Mouse (Mus musculus) midbrain, embryonic 15.5 days (tissue): ENCODE data around the gene Gm42906. TPM values are rescaled to one million over a fixed set of nuclear protein-coding genes. Genes with fewer than 3 reads are reported as not detected.

Source experiments
- ATAC-seq: fragments of 200-750 bp; cut with Nextera tagmentation; replicated peaks from 2 replicates; pipeline ENCODE4 v1.8.0; 2017; ENCODE audit warnings: moderate TSS enrichment
- H3K27ac ChIP-seq: fragments of 300-500 bp; sonication (generic); 2 replicates; pipeline ENCODE4 v1.5.1; 2015; ENCODE audit warnings: mild to moderate bottlenecking, inconsistent platforms
- H3K27me3 ChIP-seq: fragments of 300-500 bp; sonication (generic); replicated peaks from 2 replicates; pipeline ENCODE4 v1.6.1; 2015; ENCODE audit warnings: inconsistent platforms
- H3K36me3 ChIP-seq: fragments of 300-500 bp; sonication (generic); replicated peaks from 2 replicates; pipeline ENCODE4 v1.6.1; 2015; ENCODE audit warnings: inconsistent platforms
- H3K4me1 ChIP-seq: fragments of 300-500 bp; sonication (generic); 2 replicates; pipeline ENCODE4 v1.6.1; 2015; ENCODE audit warnings: inconsistent platforms
- H3K4me2 ChIP-seq: fragments of 300-500 bp; sonication (generic); 2 replicates; pipeline ENCODE4 v1.6.1; 2015; ENCODE audit warnings: inconsistent platforms, mild to moderate bottlenecking, moderate library complexity
- H3K4me3 ChIP-seq: fragments of 300-500 bp; sonication (generic); 2 replicates; pipeline ENCODE4 v1.5.1; 2015; ENCODE audit warnings: mild to moderate bottlenecking, inconsistent platforms
- H3K9ac ChIP-seq: fragments of 300-500 bp; sonication (generic); 2 replicates; pipeline ENCODE4 v1.6.1; 2015; ENCODE audit warnings: mild to moderate bottlenecking, inconsistent platforms
- H3K9me3 ChIP-seq: fragments of 300-500 bp; sonication (generic); 2 replicates; pipeline ENCODE4 v1.6.1; 2016; ENCODE audit warnings: inconsistent platforms
- WGBS: fragments of 180-500 bp; shearing (Covaris S2); methylation state at CpG from one replicate; pipeline ENCODE4 v1.1.7; 2015; ENCODE audit warnings: mixed read lengths; 5-methylcytosine and 5-hydroxymethylcytosine counted together
- polyA plus RNA-seq: library from polyadenylated mRNA; unstranded; fragments of >200 nt; fragmentation: Nextera tagmentation; extraction: Ambion mirVana; gene quantifications from 2 replicates; pipeline ENCODE4 v1.2.1, GENCODE M21; 2015

Gene Gm42906
- polyA plus RNA-seq, result not detected in 2 replicates

DNA sequence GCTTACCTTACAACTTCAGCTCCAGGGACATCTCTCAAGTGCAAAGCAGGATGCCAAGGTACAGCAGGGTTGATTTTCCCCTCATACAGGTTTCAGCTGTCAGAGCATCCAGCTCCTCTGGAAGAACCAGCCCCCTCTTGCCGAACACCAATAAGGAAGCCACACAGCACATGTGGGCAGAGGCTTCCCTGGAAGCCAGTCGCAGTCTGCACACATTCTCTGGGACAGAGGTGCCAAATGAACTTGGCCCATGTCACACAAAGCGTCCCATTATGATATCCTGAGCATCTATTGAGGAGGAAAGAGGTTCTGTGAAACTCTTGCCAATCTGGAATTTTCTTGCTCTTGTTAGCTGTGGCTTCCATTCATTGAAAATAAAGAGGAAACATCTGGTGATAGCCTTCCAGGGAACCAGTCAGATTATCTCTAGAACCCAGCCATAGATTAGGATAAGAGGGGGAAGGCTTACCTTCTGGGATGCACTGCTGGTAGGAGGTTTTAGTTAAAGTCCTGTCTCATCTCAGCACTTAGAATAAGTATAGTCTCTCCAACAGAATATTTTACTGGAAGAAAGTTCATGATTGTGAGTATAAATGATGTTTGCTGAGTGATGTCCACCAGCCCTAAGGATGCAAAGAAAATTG, at the start of gene Gm42906:
TSS of gene Gm42906 (minus strand) at position 51 of the 644 bp plus-strand sequence.
- Histone ChIP-seq H3K4me3 (no peak within 1 kb of the TSS), H3K4me1 (no peaks in the 10 kb centered on the region), H3K9ac (no peak within 1 kb of the TSS), H3K27me3 (no peaks in the 10 kb centered on the region), H3K36me3 (no peaks in the 10 kb centered on the region), H3K27ac (no peak within 1 kb of the TSS), H3K4me2 (no peak within 1 kb of the TSS), H3K9me3 (no peaks in the 10 kb centered on the region)
- WGBS, result 71% methylated on average over 3 of the region's 3 CpGs
- no peak for ATAC-seq

- no peaks in the 10 kb centered on the region for H3K4me1 ChIP-seq
- no peaks in the 10 kb centered on the region for H3K36me3 ChIP-seq
- no peak overlapping the region for H3K4me3 ChIP-seq
- H3K9me3 ChIP-seq, result no peaks in the 10 kb centered on the region
- H3K4me2 ChIP-seq, result no peak overlapping the region
- no peak overlapping the region for H3K9ac ChIP-seq
- no peaks in the 10 kb centered on the region for H3K27me3 ChIP-seq
- no peak for ATAC-seq
- no peak overlapping the region for H3K27ac ChIP-seq
Observed at GRCm38 (mm10) chr5:151445695-151446094, 17.7 kb upstream of the Gm42906 start.

DNA sequence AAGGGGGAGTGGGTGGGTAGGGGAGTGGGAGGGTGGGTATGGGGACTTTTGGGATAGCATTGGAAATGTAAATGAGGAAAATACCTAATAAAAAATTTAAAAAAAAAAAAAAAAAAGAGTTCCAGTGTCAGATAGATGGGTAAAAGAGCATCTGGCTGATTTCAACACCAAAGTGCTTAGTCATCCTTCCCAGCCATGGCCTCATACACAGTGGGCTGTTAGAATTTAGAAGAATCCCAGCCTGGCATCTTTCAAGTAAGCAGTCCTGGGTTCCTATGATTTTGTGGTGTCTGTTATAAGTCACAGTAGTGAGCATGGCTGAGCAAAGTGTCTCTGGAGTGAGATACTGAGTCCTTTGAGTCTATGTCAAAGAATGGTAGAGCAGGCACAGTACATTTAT, 7.1 kb upstream of the Gm42906 start:
- Histone ChIP-seq H3K36me3 (no peaks in the 10 kb centered on the region), H3K27ac (no peak overlapping the region), H3K4me2 (no peak overlapping the region), H3K4me1 (no peaks in the 10 kb centered on the region), H3K4me3 (no peak overlapping the region), H3K9me3 (no peaks in the 10 kb centered on the region), H3K27me3 (no peaks in the 10 kb centered on the region), H3K9ac (no peak overlapping the region)
- no peak for ATAC-seq

DNA sequence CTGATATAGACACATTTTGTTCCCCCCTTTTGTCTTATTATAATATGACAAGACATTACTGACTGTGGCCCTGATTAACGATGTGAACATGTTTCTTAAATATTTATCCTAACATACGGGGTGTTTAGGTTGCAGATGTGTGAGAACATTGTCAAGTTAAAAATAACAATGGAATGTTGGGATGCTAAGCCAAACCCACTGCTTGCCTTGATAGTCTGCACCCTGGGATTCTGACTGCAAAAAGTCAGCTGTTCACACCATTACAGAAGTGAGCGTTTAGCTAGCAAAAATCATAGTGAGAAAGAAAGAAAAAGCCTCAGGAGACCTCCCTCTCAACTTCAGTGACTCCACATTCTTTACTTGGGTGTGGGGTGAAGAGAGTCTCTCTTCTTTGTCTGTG, 1.5 kb downstream of the Gm42906 start:
- Histone ChIP-seq H3K9me3 (no peaks in the 10 kb centered on the region), H3K36me3 (no peaks in the 10 kb centered on the region), H3K4me1 (no peaks in the 10 kb centered on the region), H3K27me3 (no peaks in the 10 kb centered on the region), H3K9ac (no peak overlapping the region), H3K4me2 (no peak overlapping the region), H3K27ac (no peak overlapping the region), H3K4me3 (no peak overlapping the region)
- no peak for ATAC-seq
- 83% methylated on average over 3 of the region's 3 CpGs for WGBS

- no peak for ATAC-seq
- no peaks in the 10 kb centered on the region for H3K27me3 ChIP-seq
- no peaks in the 10 kb centered on the region for H3K9me3 ChIP-seq
- H3K4me3 ChIP-seq, result no peak overlapping the region
- H3K9ac ChIP-seq, result no peak overlapping the region
- H3K36me3 ChIP-seq, result no peaks in the 10 kb centered on the region
- H3K4me2 ChIP-seq, result no peak overlapping the region
- WGBS, result 92% methylated on average over 6 of the region's 6 CpGs
- no peaks in the 10 kb centered on the region for H3K4me1 ChIP-seq
- no peak overlapping the region for H3K27ac ChIP-seq
Observed at GRCm38 (mm10) chr5:151422692-151423091, 5.3 kb downstream of the Gm42906 start.

DNA sequence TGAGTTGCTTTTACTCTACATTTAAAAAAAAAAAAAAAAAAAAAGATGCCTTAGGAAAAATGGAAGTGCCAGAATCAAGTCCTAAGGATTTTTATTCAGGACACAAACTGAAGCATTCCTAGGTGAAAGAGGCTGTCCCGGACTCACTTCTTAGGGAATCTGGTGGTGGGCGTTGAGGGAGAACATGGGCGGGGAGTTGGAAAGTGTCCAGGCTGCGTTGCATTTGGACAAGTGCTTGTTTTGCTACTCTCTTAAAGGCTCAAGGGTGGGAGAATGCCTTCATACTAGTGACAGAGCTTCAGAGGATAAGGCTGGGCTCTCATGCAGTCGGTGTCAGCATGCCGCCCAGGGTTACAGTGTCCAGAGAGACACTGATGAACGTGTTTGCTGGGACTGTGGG, 6.1 kb downstream of the Gm42906 start:
- WGBS, result 57% methylated on average over 7 of the region's 7 CpGs
- Histone ChIP-seq H3K27ac (no peak overlapping the region), H3K9ac (no peak overlapping the region), H3K4me2 (no peak overlapping the region), H3K27me3 (no peaks in the 10 kb centered on the region), H3K4me1 (no peaks in the 10 kb centered on the region), H3K36me3 (no peaks in the 10 kb centered on the region), H3K4me3 (no peak overlapping the region), H3K9me3 (no peaks in the 10 kb centered on the region)
- ATAC-seq, result no peak

DNA sequence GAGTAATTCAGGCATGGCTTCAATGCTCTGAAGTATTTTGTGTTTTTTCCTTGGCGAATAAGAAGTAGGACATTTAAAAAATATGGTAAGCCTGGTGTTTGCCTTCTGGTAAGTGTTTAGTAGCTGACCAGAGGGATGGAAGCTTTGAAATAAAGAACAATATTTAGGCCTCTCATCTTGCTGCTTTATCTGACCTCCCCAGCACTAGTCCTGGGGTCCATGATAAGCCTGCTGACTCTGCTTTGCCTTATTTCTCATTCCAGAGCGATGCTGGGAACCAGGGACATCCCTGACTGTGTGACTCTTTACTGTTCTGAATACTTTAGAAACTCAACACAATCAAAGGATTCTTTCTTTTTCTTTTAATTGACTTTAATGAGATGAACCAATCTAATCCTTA, 9.4 kb downstream of the Gm42906 start:
- H3K27me3 ChIP-seq, result no peaks in the 10 kb centered on the region
- no peak for ATAC-seq
- no peaks in the 10 kb centered on the region for H3K9me3 ChIP-seq
- no peak overlapping the region for H3K4me2 ChIP-seq
- H3K9ac ChIP-seq, result no peak overlapping the region
- no peak overlapping the region for H3K27ac ChIP-seq
- H3K4me3 ChIP-seq, result no peak overlapping the region
- no peaks in the 10 kb centered on the region for H3K36me3 ChIP-seq
- H3K4me1 ChIP-seq, result no peaks in the 10 kb centered on the region
- 86% methylated on average over 2 of the region's 2 CpGs for WGBS

- no peak for ATAC-seq
- Histone ChIP-seq H3K4me1 (0 out of 2 replicates have a peak, but pooled peaks cover 4% of the 10 kb centered on the region), H3K4me2 (no peak overlapping the region), H3K27ac (no peak overlapping the region), H3K36me3 (no peaks in the 10 kb centered on the region), H3K9ac (no peak overlapping the region), H3K4me3 (no peak overlapping the region), H3K27me3 (no peaks in the 10 kb centered on the region), H3K9me3 (no peaks in the 10 kb centered on the region)
- WGBS, result 75% methylated on average over 2 of the region's 2 CpGs
Observed at GRCm38 (mm10) chr5:151417421-151418038, 10.4 kb downstream of the Gm42906 start.

DNA sequence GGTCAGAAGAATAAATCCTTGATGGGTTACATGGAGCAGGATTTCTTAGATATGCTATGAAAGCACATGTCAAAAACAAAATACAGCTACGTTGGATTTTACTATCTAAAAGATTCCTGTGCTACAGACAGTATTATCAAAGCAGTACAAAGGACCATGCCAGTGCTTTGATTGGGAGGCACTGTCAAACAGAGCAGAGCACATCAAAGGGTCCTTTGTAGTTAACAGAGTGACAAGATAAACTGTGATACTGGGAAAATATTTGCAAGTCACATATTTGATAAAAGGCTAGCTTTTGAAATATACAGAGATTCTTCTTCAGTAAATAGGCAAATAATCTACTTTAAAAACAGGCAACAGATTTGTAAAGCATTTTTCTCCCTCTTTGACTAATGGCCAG, 11.0 kb downstream of the Gm42906 start:
- WGBS, result 23% methylated on average over 1 of the region's 1 CpGs
- peak; percentile 84; the same call in 1 of the 2 replicates for ATAC-seq
- no peak overlapping the region for H3K4me2 ChIP-seq
- H3K9me3 ChIP-seq, result no peaks in the 10 kb centered on the region
- no peaks in the 10 kb centered on the region for H3K27me3 ChIP-seq
- H3K27ac ChIP-seq, result no peak overlapping the region
- H3K36me3 ChIP-seq, result no peaks in the 10 kb centered on the region
- no peak overlapping the region for H3K9ac ChIP-seq
- 0 out of 2 replicates have a peak, but pooled peaks cover 4% of the 10 kb centered on the region for H3K4me1 ChIP-seq
- no peak overlapping the region for H3K4me3 ChIP-seq

- no peaks in the 10 kb centered on the region for H3K9me3 ChIP-seq
- no peaks in the 10 kb centered on the region for H3K36me3 ChIP-seq
- no peaks in the 10 kb centered on the region for H3K27me3 ChIP-seq
- 48% methylated on average over 3 of the region's 3 CpGs for WGBS
- H3K4me3 ChIP-seq, result no peak overlapping the region
- H3K4me1 ChIP-seq, result peaks cover 11% of the 10 kb centered on the region
- H3K9ac ChIP-seq, result no peak overlapping the region
- no peak for ATAC-seq
- no peak overlapping the region for H3K4me2 ChIP-seq
- no peak overlapping the region for H3K27ac ChIP-seq
Observed at GRCm38 (mm10) chr5:151413617-151414016, 14.3 kb downstream of the Gm42906 start.

DNA sequence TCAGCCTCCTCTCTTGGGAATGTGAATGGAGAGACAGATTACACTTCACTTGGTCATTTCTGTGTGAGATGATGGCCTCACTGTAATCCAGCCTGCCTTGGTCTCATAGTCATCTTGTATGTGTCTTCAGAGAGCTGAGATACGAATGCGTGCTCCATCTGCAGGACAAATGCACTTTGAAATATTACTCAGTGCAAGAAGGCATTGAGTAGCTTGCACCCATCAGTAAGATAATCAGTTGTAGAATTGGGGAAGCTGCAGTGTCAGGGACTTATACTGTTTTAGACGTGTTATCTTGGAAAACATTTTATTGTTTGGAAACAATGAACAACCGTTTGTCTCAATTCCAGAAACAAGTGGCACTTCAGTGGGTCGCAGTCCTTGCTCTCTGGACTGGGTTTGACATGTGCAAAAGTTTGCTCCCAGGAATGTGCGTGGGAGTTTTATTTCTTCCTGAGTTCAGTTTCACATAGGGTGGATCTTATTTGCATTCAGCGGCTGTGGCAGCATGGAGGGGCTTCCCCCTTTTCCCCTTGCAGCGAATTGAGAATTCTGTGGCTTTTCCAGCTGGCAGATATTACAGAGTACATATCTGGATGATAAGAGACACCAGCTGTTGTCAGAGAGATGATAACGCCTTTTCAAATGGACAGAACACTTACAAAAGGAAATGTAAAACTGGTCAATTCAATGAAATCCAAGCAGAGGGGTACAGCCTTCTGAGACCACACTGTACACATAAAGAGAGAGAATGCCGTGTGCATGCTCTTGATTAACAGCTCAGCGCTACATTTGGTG, 15.1 kb downstream of the Gm42906 start:
- no peaks in the 10 kb centered on the region for H3K36me3 ChIP-seq
- no peak for ATAC-seq
- WGBS, result 58% methylated on average over 11 of the region's 11 CpGs

DNA sequence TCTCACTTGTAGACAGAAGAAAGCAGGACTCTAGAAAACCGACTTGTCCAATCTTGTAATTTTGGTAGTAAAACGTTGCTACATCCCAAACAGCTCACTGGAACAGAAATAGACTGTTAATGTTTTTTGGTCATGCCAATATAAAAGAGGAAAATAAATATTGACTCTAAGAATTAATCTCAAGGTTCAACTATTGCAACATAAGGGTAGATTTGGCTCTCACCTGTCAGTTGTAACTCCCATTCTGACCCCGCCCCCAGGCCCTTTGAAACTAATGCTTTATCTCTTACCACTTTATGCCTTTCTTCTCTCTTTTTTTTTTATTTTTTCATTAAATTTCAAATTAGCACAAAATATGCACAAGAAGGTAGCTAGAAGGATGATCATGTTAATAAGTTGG, 18.0 kb downstream of the Gm42906 start:
- Histone ChIP-seq H3K4me2 (no peak overlapping the region), H3K27ac (no peak overlapping the region), H3K4me1 (peaks cover 17% of the 10 kb centered on the region), H3K27me3 (no peaks in the 10 kb centered on the region), H3K9me3 (no peaks in the 10 kb centered on the region), H3K9ac (no peak overlapping the region), H3K4me3 (no peak overlapping the region), H3K36me3 (no peaks in the 10 kb centered on the region)
- ATAC-seq, result no peak
- WGBS, result 76% methylated on average over 3 of the region's 3 CpGs

More for the DNA sequence above, 15.1 kb downstream of the Gm42906 start:
- Histone ChIP-seq H3K4me3 (no peak overlapping the region), H3K4me2 (no peak overlapping the region), H3K9ac (no peak overlapping the region), H3K27me3 (no peaks in the 10 kb centered on the region), H3K27ac (0 out of 2 replicates have a peak overlapping the region, but pooled peaks have one; percentile 12), H3K4me1 (peaks cover 16% of the 10 kb centered on the region), H3K9me3 (no peaks in the 10 kb centered on the region)
